Mouse (Mus musculus) liver, adult (tissue): Measurements from ENCODE around the gene Tmem179b.

Experiments
- GATA4 ChIP-seq: IDR thresholded peaks from 2 replicates; pipeline ENCODE4 v1.6.1; 2014; ENCODE audit warnings: mild to moderate bottlenecking, low read length; ENCODE audit not compliant: insufficient replicate concordance

Tmem179b gene

DNA sequence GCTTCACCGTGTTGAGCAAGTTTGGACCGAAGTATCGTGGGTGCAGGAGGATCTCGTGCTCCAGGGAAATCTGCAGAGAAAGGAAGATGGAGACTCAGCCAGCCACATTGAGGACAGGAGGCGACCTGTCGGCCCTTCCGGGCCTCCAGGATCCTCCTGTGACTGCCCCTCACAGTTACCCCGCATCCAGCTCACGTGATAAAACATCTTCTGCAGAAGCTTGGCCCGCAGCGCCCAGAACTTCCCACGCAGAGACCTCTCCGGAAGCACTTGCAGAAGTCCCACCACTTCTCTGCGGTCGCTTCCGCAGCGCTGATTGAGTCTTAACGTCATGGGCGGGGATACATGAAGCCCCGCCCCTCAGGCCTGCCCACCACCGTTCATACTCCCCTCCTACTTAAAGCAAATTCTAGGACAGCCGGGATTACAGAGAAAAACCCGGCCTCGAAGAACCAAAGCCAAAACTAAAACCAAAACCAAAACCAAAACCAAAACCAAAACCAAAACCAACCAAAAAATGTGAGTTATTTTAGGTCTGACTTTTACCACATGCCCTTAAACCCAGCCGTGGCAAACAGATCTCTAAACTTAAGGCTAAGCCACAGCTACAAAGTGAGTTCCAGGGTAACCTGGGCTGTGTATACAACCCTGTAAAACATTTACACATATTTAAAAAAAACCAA, 24.1 kb upstream of the Tmem179b start, which contains the start of gene Polr2g:
TSS of gene Polr2g (minus strand) at position 314 of the 683 bp plus-strand sequence.
- peak; percentile 26; the same call in 1 of the 2 replicates for TF ChIP-seq GATA4

DNA sequence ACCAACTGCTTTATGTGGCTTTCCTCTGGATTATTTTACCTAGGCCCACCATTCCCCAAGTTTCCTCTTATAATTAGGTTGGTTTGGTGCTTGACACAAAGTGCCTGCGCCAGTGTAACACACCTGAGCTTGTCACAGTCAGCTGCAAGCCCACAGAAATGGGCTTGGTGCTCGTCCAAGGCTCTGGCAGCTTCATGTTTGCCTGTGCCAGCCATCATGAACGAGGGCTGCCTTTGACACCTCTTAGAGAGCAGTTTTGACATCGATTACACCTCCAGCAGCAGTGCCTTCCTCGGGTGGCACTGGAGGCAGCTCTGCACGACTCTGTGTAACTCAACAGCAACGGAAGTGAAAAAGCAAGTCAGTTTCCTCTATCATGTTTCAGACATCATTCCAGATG, 15.9 kb upstream of the Tmem179b start:
- TF ChIP-seq GATA4 = no peak

DNA sequence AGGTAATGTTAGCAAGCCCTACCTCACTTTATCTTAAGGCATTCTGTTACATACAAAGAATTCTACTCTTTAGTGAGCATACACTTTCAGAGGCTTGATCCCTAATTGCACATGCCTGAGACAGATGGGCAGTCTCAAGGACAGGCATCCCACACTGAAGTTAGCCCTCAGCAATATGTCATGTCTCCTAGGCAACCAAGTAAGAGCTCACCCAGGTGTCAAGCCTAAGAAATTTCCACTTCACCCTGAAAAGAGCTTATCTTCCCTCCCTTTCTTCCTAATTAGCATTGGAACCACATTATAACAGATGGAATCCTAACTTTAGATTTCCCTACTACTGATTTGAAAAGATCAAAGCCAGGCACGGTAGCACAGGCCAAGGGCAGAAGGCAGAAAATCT, 14.9 kb upstream of the Tmem179b start:
- no peak for TF ChIP-seq GATA4

DNA sequence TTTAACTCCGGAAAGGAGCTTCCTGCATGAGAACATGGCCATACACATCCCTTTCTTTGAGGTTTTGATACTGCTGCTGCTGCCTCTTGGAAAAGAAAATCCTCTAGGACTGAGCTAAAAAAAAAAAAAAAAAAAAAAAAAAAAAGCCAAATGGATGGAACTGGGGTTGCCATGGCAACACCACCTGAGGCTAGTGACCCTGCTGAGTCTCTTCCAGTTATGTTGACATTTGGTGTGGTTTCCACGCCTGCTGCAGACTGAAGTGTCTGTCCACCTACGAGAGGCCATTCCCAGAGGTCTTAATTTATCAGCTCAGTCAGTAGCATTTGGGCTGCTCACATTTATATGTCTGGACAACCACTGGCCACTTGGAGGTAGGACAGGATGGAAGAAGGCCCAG, 14.3 kb upstream of the Tmem179b start:
- TF ChIP-seq GATA4 = no peak

DNA sequence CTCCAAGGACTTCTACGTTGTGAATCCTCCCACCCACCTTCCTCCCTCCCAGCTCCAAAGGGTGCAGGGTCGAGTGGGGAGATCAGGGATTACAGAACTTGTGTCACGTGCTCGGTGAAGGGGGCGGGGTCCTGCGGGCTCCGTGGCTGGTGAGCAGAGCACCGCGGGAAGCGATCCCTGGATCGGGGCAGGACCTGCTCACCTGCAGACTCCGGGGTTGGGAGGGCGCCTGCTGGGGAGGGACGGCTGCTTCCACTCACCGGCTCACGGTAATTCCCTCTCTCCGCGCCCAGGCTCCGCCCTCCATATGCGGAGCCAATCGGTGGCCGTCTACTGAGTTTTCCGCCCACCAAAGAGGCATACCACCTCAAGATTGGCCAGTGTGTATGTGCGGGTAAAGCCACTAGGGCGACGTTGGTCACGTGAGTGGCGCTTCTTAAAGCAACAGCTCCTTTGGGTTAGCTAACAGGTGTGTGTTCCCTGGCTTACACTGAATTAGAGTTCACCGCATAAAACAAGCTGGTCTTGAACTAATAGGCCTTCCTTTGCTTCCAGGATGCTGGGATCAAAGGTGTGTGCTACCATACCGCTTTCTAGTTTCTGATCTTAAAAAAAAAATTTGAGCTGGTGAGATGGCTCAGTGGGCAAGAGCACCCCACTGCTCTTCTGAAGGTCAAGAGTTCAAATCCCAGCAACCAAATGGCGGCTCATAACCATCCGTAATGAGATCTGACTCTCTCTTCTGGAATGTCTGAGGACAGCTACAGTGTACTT, 11.9 kb upstream of the Tmem179b start, which contains the start of gene Taf6l:
TSS of gene Taf6l (minus strand) at position 410 of the 774 bp plus-strand sequence.
- no peak for TF ChIP-seq GATA4

DNA sequence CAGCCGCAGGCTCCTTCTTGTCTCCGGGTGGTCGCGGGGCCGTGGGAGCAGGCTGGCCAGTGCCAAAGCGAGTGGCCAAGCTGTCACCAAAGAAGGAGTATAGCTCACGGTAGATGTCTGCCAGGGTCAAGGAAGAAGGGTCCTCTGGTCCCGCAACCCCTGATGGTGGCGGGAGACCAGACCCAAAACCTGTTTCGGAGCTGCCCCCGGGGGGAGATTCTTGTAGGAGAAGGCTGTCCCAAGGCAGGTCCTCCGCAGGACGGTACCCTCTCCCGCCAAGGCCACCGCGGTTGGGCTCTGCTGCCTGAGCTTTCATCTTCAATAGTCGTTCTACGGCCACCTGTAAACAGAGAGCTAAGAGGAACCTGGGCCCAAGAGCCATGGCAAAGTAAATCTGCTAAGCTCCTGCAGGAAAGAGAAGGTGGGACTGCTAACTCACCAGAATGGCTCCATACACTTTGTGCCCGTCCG, 719 bp upstream of the Tmem179b start:
- TF ChIP-seq GATA4 = no peak

DNA sequence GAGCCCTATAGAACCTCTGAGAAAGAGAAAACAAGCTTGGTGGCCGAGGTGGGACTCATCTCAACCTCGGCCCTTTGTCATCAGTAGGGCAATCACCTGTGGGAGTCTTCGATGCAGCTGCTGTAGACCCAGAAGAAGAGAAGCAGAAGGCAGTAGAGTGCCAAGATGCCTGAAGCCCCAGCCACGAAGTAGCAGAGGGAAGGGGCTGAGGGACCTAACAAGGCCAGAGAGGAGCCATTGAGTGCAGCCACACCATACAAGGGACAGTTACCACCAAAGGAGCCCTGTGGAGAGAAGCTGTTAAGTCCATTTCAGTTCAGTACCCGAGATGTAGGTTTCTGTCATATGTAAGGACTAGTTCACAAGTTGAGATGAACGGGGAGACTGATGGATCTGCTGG, 858 bp downstream of the Tmem179b start:
- TF ChIP-seq GATA4 = no peak

DNA sequence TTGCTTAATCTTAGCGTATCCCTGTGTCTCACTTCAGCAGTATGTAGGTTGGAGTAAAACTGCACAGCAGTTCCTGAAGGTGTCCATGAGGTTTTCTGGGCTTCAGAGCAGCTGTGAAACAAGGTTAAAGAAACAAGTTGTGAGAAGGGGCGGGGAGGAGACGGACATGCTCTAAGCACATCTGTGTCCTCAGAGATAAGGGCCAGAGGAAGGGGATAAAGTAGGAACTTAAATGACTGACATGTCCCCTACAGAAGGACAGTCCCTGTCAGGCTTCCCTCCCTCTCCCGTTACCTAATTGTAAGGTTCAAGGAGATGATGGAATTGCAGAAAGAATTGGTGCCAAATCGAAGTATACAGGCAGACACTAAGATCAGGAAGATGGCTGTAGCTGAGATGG, 1.3 kb downstream of the Tmem179b start:
- no peak for TF ChIP-seq GATA4

DNA sequence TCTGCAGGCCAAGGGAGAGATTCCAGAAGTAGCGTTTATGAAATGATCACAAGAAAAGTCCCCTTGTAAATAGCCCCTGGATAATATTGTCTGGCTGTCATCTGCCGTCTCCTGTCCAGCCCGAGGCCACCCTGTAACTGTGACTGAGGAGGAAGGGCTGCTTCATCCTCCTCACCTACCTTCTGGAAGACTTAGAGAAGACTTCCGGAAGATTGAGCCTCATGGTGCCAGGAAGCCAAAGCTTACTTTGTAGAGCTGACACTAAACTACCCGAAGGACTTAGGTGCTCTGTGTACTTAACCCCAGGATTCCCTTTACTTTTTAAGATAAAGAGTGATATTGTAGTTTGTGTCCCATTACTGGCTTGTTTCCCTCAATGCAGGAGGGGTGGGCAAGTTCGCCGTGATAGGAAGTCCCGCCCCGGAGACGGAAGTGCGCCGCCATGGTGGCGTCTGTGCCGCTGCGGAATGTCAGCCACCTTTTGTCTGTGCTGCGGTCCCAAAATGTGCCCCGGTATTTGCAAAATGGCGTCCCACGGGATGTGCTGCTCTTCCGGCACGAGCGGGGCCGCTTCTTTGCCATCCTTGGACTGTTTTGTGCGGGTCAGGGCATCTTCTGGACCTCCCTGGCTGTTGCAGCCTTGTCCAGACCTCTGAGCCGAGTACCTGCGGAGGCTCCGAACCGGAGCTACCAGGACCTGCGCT, 3.5 kb downstream of the Tmem179b start, which contains the start of gene Tmem223:
TSS of gene Tmem223 (plus strand) at position 430 of the 704 bp plus-strand sequence.
- no peak for TF ChIP-seq GATA4

DNA sequence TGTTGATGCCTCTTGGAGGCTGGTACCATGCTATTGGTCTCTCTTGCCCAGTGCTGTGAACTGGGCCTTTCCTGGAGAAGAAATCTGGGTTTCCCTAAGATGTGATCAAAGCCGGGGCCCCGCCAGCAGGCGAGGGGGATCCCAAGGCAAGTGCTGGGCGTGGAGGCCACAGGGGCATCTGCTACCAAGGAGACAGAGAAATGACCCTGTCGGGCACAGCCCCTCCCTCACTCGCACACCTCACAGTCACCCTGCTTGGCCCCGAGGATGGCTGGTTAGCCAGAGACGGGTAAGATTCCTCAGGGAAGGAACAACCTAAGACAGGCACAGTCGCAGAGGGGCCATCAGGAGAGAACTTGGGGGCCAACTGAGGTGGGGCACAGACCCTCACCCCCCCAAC, 8.7 kb downstream of the Tmem179b start:
- TF ChIP-seq GATA4 = no peak

DNA sequence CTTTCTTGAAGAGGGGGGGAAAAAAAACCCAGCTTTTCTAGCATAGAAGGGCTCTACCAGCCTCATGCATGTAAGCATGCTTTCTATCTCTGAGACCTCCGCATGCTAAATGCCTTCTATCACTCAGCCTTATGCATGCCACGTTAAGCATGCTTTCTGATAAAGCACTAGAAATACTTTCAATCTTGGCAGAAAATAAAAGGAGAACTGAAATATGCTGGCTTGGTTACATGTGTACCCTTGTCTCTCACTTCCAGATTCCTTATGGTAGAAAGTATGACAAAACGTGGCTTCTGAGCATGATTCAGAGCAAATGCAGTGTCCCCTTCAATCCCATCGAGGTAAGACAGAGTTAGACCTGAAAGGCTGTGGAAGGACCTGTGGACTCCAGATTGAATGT, 11.0 kb downstream of the Tmem179b start:
- no peak for TF ChIP-seq GATA4

DNA sequence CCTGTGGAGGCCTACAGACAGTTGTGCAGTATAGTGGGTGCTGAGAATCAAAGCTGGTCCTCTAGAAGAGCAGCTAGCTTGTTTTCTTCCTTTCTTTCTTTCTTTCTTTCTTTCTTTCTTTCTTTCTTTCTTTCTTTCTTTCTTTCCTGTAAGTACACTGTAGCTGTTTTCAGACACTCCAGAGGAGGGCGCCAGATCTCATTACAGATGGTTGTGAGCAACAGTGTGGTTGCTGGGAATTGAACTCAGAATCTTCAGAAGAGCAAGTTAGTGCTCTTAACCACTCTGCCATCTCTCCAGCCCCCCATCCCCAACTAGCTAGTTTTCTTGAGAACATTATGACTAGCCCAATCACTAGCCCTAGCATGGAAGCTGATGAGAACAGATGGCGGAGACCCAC, 13.5 kb downstream of the Tmem179b start:
- TF ChIP-seq GATA4 = no peak

DNA sequence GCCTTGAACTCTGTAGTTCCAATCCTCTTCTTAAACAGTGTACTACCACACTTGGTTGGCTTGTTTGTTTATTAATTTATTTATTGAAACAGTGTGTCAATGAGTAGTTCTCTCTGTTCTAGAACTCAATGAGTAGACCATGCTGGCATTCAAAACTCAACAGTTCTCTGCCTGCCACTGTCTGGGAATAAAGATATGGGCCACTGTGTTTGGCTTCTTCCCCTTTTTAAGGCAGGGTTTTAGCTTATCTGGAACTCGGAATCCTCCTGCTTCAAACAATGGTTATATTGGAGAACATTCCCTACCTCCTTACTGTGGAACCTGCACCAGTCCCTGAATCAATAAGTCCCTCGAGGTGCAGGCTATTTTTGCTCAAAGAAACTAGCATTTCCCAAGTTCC, 15.4 kb downstream of the Tmem179b start:
- TF ChIP-seq GATA4 = no peak

DNA sequence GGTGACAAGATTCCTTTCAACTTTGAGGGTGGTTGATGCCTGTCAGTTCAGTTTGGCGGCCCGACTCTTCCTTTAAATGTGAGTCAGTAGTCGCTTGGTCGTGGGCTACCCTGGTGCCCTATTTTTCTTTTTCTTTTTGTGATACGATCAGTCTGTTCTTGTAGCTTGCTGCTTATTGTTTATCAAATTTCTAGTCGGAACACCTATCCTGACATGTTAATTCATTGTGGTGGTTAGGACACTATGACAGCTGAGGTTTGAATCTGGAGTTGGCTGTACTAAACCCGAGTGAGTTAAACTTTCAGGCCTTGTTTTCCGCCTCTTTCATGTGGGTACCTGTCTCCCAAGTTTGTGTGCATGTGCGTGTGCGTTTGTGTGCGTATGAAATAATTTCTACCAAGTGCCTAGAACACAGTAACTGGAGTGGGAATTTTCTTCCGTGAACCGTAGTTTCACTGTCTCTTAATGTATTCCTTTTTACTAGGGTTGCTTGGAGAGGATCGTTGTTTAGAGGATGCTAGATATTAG, 16.7 kb downstream of the Tmem179b start:
- TF ChIP-seq GATA4 = no peak

DNA sequence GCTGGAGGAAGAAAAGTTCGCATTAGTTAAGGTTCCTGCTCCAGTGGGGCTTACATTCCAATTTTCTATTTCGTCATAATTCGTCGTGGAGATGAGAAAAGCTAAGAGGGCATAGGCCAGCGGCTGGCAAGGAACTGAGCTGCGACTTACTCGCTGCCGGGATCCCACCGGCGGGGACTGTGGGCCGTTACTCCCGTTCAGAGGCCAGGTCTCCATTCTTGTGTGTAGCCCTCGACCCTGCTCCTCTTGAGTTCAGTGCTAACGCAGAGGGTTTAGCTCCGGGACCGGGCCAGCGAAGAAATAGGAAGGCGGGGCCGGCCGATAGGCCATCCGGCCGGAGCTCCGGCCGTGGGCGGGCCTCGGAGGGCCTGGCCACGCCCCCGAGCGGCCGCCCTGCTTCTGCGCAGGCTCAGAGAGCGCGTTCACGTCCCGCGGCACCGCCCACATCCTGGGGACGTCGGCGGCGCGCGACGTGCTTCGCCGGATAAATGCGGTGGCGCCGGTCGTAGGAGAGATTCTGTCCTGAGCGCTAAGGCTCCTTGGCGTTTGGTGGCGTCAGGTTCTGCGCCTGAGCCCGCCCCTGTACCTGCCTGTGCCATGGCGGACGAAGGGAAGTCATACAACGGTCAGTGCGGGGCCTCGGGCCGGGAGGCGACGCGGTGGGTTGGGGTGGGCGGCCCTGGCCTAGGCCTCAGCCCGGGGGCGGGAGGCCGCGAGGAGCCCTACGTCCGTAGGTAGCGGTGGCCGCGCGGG, 17.5 kb downstream of the Tmem179b start, which contains the start of gene Nxf1:
TSS of gene Nxf1 (plus strand) at position 439 of the 753 bp plus-strand sequence.
- TF ChIP-seq GATA4 = peak; percentile 61; the same call in 1 of the 2 replicates
